Mouse (Mus musculus) A20 (cell line): ENCODE measurements around the gene Amz2.

Experiments used
- DNase-seq: peaks from one replicate; pipeline ENCODE4 v3.0.0-alpha.2; 2011; ENCODE audit warnings: low read depth, low spot score

The Amz2 gene

DNA sequence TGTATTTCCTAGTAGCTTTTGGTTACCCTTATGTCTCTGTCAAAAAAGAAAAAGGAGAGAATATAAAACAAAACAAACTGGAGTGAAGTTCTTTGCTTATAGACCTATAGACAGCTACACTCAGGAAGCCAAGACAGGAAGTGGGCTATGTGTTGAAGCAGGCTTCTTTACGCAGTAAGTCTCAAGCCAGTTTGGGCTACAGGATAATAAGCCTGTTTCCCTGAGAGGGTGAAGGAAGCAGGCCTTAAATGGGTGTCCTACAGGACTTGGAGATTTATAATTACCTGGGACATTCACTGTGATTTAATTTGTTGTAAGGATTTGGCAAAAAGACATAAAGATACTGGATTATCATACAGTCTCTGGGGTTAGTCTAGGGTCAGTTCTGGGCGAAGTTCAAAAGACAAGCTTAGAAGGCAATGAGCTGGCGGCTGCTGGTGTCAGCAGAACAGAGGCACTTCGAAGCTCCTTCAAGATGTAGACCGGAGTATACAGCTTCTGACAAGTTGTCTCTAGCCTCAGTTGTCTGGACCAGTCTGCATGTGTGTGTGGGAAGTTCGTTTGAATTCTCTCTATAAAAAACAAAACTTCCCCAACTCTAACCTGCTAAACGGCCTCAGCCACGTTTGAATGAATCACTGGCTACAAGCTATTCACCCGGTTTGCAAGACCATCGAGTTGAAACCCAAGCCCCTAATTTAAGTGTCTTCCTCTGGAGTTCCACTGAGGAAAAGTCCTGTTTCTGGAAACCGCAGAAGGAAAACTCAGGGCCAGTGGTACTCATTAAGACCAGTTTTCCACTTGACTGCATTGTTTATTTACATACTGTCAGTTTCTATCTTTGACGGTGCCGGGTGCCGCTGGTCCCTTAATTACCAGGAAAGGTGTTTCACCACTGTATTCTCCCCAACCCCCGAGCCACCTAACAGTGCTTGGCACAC lies 45.4 kb downstream of the Amz2 start:
- peak; percentile 66 for DNase-seq

GRCm38 (mm10) chr11:109472171-109472691 lies 46.5 kb downstream of the Amz2 start:
- peak; percentile 71 for DNase-seq

DNA sequence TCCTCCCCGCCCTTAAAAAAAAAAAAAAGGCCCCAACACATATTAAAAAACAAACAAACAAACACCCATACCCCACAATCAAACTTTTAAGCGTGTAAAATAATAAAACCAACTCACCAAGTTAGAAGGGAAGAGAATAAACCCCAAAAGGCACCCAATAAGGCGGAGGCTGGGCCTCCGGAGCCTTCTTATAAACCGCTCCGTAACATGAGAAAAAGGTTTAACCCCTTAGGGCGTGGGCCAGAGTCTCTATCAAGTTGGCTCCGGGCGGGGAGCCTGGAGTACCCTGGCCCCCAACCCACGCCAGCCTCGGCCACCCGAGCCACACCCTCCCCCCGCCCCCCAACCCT lies 47.0 kb downstream of the Amz2 start:
- DNase-seq: no peak

GRCm38 (mm10) chr11:109473171-109474085 lies 47.7 kb downstream of the Amz2 start, which contains the start of the genes Arsg and Slc16a6:
Arsg (plus strand) TSS chr11:109473374.
Slc16a6 (minus strand) TSS chr11:109473598.
- DNase-seq: peak; percentile 96

DNA sequence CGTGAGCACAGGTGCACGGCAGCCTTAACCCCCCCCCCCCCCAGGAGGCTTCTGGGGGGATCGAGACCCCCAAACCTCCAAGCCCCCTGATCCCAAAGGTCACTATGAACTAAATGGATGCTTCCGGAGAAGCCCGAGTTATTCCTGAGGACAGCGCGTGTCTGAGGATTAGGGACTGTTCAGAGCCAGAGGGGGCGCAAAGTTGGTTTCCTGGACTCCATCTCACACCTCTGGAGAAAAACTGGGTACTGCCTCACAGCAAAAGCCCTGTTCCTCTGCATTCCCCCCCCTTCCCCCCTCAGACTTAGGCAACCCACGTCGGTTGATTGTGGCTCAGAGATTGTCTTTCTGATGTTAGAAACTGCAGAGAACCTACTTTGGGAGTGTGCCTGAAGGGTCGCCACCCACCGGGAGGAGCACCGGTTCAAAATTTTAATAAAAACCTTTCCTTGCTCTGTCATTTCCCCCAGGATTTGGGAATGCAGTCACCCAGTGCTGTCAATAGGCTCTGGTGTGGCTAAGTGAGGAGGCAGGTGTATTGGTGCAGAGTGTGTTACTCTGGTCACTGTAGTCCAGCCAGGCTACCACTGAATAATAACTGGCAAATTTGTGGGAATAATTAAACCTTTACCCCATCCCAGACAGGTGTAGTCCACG lies 48.5 kb downstream of the Amz2 start:
- no peak for DNase-seq

GRCm38 (mm10) chr11:109474836-109475235 lies 49.1 kb downstream of the Amz2 start:
- peak; percentile 35 for DNase-seq

- no peak for DNase-seq
Measured at GRCm38 (mm10) chr11:109475717-109476116, 50.0 kb downstream of the Amz2 start.

GRCm38 (mm10) chr11:109476241-109476640 lies 50.5 kb downstream of the Amz2 start:
- peak; percentile 66 for DNase-seq

- DNase-seq: no peak
Measured at GRCm38 (mm10) chr11:109476653-109477052, 50.9 kb downstream of the Amz2 start.

DNA sequence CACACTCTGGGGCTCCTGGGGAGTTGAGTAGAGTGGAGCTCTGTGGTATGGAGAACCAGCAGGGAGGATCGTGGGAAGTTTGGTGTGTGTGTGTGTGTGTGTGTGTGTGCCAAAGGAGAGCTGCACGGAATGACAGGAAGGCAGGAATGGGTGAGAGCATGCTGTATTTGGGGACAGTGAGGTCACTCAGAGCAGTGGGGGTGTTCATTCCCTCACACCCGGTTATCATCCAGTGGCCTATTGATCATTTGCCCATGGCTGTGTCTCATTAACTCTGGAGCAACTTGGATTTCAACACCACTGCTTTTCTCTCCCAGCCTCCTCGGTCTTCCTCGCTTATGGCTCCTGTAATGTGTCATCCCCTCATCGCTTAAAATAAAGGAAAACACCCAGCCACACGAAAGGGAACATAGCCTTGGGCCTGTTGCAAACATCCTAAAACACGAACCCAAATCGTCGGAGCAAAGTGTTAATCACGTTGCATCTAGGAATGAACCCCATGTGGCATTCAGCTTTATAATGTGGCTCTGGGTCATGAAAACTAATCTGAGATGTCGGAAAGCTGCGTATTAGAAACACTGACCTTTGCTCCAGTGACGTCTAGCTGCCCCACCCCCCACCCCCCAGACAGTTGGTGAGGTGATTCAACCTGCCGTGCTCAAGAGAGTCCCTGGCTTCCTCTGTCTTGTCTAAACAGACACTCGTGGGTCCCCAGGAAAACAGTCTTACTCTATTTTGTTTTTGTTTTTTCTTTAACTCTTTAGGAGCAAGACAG lies 52.0 kb downstream of the Amz2 start:
- no peak for DNase-seq

GRCm38 (mm10) chr11:109479575-109480285 lies 54.0 kb downstream of the Amz2 start:
- DNase-seq: peak; percentile 41

DNA sequence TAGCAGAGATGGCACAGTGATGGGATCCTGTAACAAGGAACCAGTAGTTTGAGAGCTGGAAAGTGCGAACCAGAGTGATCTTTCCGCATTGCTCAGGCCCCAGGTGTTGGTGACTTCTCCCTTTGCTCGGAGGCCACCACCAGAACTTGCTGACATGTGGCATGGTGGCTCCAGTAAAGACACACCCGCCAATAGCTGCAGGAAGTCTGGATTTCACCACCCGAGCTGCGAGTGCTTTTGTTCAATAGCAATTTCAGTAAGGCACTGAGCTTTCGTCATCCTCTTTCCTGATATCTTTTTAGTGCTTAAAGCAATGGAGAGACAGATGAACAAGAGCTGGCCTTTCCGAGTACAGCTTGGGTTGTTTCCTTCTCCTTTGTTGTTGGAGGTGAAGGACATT lies 54.7 kb downstream of the Amz2 start:
- DNase-seq: no peak

- DNase-seq: no peak
Measured at GRCm38 (mm10) chr11:109485398-109486045, 59.8 kb downstream of the Amz2 start.

- DNase-seq: no peak
Measured at GRCm38 (mm10) chr11:109487111-109487510, 61.4 kb downstream of the Amz2 start.

DNA sequence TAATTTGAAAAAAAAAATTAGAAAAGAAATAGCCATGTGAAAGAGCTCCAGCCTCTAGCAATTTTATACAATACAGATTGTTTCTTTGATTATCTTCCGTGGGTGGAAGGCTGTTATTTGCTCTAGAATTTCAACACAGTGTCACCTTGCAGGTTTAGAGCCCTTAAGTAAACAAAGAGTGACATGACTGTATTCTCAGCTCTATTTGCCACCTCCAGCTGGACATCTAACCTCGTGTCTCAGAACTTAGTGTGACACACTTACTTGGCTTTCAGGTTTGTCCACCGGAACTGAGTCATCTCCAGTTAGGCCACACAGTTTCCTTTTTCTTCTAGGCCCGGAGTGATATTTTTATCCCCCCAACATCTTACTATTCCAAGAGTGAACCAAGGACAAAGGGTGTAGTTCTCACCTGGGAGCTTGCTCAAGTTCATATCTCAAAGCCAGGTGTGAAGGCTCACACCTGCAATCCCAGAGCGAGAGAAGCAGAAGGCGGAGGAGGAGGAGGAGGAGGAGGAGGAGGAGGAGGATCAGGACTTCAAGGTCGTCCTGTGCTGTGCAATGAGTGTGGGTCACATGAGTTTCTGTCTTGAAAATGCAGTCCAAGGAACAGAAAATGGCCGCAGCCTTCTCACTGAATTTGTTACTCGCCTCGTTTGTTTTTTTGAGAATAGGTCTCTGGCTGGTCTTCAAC lies 62.4 kb downstream of the Amz2 start:
- no peak for DNase-seq

GRCm38 (mm10) chr11:109489763-109490162 lies 64.0 kb downstream of the Amz2 start:
- peak; percentile 26 for DNase-seq

DNA sequence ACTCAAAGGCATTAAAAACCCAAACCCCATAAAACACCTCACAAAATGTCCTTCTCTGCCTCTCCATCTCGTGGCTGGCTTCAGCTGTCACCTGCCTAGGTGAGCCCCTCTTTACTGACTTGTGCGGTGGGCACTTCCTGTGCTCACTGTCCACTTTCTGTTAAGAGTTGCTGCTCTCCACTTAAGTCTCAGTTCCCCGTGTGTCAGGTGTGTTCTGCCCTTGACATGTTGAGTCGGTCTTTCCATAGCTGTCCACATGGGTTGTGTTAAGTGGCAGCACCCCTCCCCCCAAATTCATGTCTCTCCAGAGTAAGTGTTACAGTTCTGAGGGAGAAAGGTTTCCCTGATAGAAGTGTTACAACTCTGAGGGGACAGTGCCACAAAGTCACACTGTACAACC lies 66.1 kb downstream of the Amz2 start:
- DNase-seq: peak; percentile 79

GRCm38 (mm10) chr11:109492847-109493464 lies 67.2 kb downstream of the Amz2 start:
- DNase-seq: peak; percentile 22
